Mouse (Mus musculus) liver, embryonic 13.5 days (tissue): ENCODE data around the gene Nhp2. TPM values are rescaled to one million over a fixed set of nuclear protein-coding genes. Genes with fewer than 3 reads are reported as not detected.
"Not testable (repeated sequence)": the region's sequence is repeated elsewhere in the genome, so short reads cannot be mapped to it uniquely, and the experiment has no call there.

Experiments
- ATAC-seq: fragments of 200-750 bp; cut with Nextera tagmentation; 2 replicates; pipeline ENCODE4 v1.8.0; 2017; ENCODE audit warnings: low read depth, mild to moderate bottlenecking, moderate number of reproducible peaks, moderate library complexity
- DNase-seq: peaks from one replicate; pipeline ENCODE4 v3.0.0; 2022
- H3K27ac ChIP-seq: fragments of 300-500 bp; sonication (generic); 2 replicates; pipeline ENCODE4 v1.5.1; 2015; ENCODE audit warnings: moderate library complexity, mild to moderate bottlenecking, inconsistent platforms
- H3K27me3 ChIP-seq: fragments of 300-500 bp; sonication (generic); 2 replicates; pipeline ENCODE4 v1.6.1; 2015; ENCODE audit warnings: mild to moderate bottlenecking, inconsistent platforms
- H3K36me3 ChIP-seq: fragments of 300-500 bp; sonication (generic); 2 replicates; pipeline ENCODE4 v1.6.1; 2015; ENCODE audit warnings: mild to moderate bottlenecking, inconsistent platforms
- H3K4me1 ChIP-seq: fragments of 300-500 bp; sonication (generic); replicated peaks from 2 replicates; pipeline ENCODE4 v1.6.1; 2015; ENCODE audit warnings: inconsistent platforms
- H3K4me2 ChIP-seq: fragments of 300-500 bp; sonication (generic); 2 replicates; pipeline ENCODE4 v1.6.1; 2015; ENCODE audit warnings: inconsistent platforms, mild to moderate bottlenecking, moderate library complexity
- H3K4me3 ChIP-seq: fragments of 300-500 bp; sonication (generic); replicated peaks from 2 replicates; pipeline ENCODE4 v1.5.1; 2015; ENCODE audit warnings: mild to moderate bottlenecking, inconsistent platforms
- H3K9ac ChIP-seq: fragments of 300-500 bp; sonication (generic); 2 replicates; pipeline ENCODE4 v1.6.1; 2015; ENCODE audit warnings: mild to moderate bottlenecking, inconsistent platforms
- H3K9me3 ChIP-seq: fragments of 300-500 bp; sonication (generic); replicated peaks from 2 replicates; pipeline ENCODE4 v1.6.1; 2016; ENCODE audit warnings: inconsistent platforms
- WGBS: fragments of 180-500 bp; shearing (Covaris S2); methylation state at CpG from one replicate; pipeline ENCODE4 v1.1.7; 2015; ENCODE audit not compliant: insufficient replicate concordance; 5-methylcytosine and 5-hydroxymethylcytosine counted together
- polyA plus RNA-seq: library from polyadenylated mRNA; unstranded; fragments of >200 nt; fragmentation: Nextera tagmentation; extraction: Ambion mirVana; gene quantifications from 2 replicates; pipeline ENCODE4 v1.2.1, GENCODE M21; 2015

Gene Nhp2
- polyA plus RNA-seq, 1 experiment from 2014 or later, result 203 TPM

DNA sequence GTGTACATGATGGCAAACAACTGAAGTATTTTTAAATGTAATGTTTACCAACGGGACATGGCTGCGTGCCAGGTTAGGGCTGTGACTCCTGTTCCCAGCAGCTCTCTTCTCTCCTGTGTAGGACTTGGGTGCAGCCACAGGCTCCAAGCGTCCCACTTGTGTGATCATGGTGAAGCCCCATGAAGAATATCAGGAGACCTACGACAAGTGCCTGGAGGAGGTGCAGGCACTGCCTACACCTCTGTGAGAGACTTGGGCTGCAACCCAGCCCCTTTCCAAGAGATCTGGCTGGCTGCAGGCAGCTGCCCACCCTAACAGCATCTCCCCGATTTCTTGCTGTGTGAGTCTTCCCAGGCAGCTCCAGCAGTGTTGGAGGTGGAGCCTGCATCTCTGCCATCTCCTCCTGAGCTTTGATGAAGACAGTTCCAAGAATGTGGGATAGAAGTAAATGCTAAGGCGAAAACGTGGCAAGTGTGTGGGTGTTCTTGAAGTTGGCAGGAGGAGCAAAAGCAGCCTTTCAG lies 3.5 kb downstream of the Nhp2 start:
- Histone ChIP-seq H3K4me2 (no peak overlapping the region), H3K9ac (no peak overlapping the region), H3K36me3 (peaks cover 65% of the 10 kb centered on the region), H3K9me3 (no peaks in the 10 kb centered on the region), H3K4me3 (no peak overlapping the region), H3K4me1 (peaks cover 69% of the 10 kb centered on the region), H3K27me3 (no peaks in the 10 kb centered on the region), H3K27ac (no peak overlapping the region)
- no peak for DNase-seq
- ATAC-seq, result no peak
- WGBS, result 78% methylated on average over 7 of the region's 7 CpGs

DNA sequence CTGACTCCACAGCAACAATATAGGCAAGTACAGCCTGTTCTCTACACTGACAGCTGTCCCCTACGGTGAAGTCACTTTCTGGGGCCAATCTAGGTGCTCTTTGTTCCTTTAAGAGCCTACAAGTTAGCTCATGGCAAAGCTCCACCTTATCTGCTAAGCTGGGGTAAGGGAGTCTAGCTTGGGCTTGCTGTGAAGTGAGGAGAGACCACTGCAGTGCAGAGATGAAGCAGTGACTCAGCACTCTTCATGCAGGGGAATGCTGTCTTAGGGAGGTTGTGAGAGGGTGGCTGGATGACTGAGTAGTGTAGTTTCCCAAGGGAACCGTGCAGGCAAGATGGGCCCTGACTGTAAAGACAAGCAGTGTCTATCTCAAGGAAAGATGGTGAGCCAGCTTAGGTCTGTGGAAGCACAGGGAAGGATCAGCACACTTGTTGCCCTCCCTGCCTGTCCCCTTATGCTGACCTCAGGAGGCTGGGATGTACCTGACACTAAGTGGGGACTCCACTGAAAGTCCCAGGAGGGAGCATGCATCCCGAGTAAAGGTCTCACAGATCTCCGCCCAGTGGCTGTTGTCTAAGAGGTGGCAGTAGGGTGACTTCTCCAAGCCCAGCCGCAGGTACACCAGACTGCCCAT lies 5.8 kb downstream of the Nhp2 start:
- Histone ChIP-seq H3K9ac (peak overlapping the region; percentile 29), H3K4me1 (peaks cover 61% of the 10 kb centered on the region), H3K27ac (peak overlapping the region; percentile 69), H3K27me3 (no peaks in the 10 kb centered on the region), H3K9me3 (no peaks in the 10 kb centered on the region), H3K36me3 (peaks cover 81% of the 10 kb centered on the region), H3K4me2 (no peak overlapping the region), H3K4me3 (no peak overlapping the region)
- DNase-seq (peak; percentile 47), ATAC-seq (peak; percentile 70)
- WGBS, result 58% methylated on average over 5 of the region's 5 CpGs

DNA sequence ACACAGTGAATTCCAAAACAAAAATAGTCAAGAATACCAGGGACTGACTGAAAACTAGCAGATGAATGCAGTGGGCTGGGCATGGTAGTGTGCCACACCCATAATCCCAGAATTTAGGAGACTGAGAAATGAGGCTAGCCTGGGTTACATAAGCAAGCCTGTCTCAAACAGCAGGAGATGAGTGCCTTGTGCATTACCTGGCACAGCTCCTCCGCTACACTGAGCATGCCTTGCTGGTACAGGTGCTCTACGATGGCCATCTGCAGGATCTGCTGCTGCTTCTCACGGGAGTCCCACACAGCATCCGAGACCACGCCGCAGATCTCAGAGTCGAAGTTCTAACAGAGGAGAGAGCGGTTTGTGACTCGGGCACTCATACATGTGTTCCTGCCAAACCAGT lies 7.9 kb downstream of the Nhp2 start:
- Histone ChIP-seq H3K4me1 (peaks cover 48% of the 10 kb centered on the region), H3K9me3 (no peaks in the 10 kb centered on the region), H3K36me3 (peaks cover 73% of the 10 kb centered on the region), H3K9ac (no peak overlapping the region), H3K4me2 (no peak overlapping the region), H3K27me3 (no peaks in the 10 kb centered on the region), H3K4me3 (no peak overlapping the region), H3K27ac (no peak overlapping the region)
- 84% methylated on average over 9 of the region's 9 CpGs for WGBS
- DNase-seq (no peak), ATAC-seq (no peak)

DNA sequence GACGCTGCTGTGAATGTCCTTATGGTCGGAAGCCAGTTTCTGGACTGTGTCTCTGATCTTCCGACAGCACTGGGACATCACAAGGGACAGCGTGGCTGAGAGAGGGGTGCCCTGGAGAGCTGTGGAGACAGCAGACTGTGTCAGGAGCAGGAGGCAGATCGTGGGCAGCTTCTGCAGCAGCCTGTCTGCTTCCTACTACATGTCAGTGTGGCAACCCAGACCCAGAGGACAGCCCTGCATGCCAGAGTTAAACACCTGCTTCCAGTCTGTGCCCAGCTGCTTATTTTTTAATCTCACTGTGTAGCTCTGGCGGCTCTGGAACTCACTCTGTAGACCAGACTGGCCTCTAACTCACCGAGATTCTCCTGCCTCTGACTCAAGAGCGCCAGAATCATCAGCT lies 8.4 kb downstream of the Nhp2 start:
- no peak overlapping the region for H3K9ac ChIP-seq
- no peaks in the 10 kb centered on the region for H3K27me3 ChIP-seq
- no peak overlapping the region for H3K4me2 ChIP-seq
- peaks cover 68% of the 10 kb centered on the region for H3K36me3 ChIP-seq
- peaks cover 49% of the 10 kb centered on the region for H3K4me1 ChIP-seq
- H3K27ac ChIP-seq, result no peak overlapping the region
- H3K4me3 ChIP-seq, result no peak overlapping the region
- H3K9me3 ChIP-seq, result no peaks in the 10 kb centered on the region
- 82% methylated on average over 8 of the region's 8 CpGs for WGBS
- DNase-seq (no peak), ATAC-seq (no peak)

DNA sequence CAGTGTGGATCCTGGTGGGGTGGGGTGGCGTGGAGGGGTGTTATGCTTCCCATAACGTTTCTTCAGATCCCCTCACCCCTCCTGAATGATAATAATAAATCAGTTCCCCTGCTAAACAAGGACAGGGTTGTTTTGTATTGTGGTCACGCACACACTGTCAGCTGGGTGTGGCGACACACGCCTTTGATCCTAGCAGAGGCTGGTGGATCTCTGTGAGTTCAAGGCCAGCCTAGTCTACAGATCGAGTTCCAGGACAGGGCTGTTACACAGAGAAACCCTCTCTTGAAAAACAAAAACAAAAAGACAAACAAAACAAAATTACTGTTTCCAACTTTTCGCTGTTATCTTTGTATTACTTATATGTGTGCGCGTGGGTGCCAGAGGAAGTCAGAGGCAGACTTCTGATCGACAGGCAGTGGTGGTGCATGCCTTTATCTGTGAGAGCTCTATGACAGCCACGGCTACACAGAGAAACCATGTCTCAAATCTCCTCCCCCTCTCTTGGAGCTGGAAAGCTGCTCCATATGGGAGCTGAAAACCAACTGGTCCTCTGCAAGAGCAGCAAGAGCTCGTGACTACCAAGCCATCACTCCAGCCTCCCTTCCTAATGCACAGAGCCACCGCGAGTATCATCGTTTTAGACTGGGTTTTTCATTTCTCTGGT lies 10.2 kb downstream of the Nhp2 start:
- Histone ChIP-seq H3K27ac (no peak overlapping the region), H3K27me3 (no peaks in the 10 kb centered on the region), H3K4me3 (no peak overlapping the region), H3K9ac (no peak overlapping the region), H3K36me3 (peaks cover 49% of the 10 kb centered on the region), H3K4me1 (peaks cover 51% of the 10 kb centered on the region), H3K4me2 (no peak overlapping the region), H3K9me3 (no peaks in the 10 kb centered on the region)
- 55% methylated on average over 15 of the region's 15 CpGs for WGBS
- no peak for ATAC-seq
- DNase-seq, result no peak

DNA sequence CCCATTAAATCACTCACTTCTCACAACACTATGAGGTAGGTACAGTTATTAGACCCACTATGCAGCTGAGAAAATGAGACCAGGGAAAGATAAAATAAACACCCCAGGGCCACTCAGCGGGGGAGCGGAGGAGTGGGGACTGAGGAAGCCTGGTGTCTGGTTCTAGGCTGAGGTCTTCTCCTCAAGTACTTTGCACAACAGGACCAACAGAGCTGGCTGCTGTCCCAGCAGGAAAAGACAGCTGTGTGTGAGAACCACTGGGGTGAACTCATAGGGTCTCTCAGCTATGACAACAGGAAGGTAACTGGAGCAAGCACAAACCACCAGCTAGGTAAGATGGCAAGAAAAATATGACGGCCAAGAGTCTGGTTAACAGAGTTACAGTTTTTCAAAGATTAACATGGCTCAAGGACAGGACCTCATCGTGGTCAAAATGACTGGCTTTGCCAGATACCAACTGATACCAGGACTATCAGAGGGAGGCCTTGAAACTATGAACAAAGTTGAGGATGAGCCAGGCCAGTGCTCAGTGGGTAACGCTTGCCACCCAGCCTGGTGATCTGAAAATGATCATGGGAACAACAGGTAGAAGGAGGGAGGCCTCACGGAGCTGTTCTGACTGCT lies 12.7 kb downstream of the Nhp2 start:
- DNase-seq (no peak), ATAC-seq (no peak)
- peaks cover 58% of the 10 kb centered on the region for H3K4me1 ChIP-seq
- H3K4me2 ChIP-seq, result no peak overlapping the region
- no peaks in the 10 kb centered on the region for H3K27me3 ChIP-seq
- no peak overlapping the region for H3K9ac ChIP-seq
- peak overlapping the region; percentile 32; the same call in 1 of the 2 replicates for H3K27ac ChIP-seq
- H3K36me3 ChIP-seq, result peaks cover 27% of the 10 kb centered on the region
- WGBS, result 60% methylated on average over 6 of the region's 6 CpGs
- H3K4me3 ChIP-seq, result no peak overlapping the region
- H3K9me3 ChIP-seq, result no peaks in the 10 kb centered on the region

DNA sequence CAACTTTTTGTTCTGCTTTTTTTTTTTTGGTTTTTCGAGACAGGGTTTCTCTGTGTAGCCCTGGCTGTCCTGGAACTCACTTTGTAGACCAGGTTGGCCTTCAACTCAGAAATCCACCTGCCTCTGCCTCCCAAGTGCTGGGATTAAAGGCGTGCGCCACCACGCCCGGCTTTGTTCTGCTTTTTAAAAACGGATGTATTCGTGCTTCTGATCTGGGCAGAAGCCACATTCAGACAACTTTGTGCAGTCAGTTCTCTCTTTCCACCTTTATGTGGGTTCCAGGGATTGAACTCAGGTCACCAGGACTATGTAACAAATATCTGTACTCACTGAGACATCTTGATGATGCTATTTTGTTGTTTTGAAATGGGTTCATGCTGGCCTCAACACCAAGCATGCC lies 13.7 kb downstream of the Nhp2 start:
- DNase-seq, H3K9ac ChIP-seq, H3K27me3 ChIP-seq, H3K4me2 ChIP-seq, ATAC-seq, H3K4me3 ChIP-seq, H3K27ac ChIP-seq, H3K9me3 ChIP-seq: not testable (repeated sequence)
- Histone ChIP-seq H3K36me3 (peaks cover 17% of the 10 kb centered on the region), H3K4me1 (peaks cover 67% of the 10 kb centered on the region)
- WGBS, result 66% methylated on average over 7 of the region's 7 CpGs

DNA sequence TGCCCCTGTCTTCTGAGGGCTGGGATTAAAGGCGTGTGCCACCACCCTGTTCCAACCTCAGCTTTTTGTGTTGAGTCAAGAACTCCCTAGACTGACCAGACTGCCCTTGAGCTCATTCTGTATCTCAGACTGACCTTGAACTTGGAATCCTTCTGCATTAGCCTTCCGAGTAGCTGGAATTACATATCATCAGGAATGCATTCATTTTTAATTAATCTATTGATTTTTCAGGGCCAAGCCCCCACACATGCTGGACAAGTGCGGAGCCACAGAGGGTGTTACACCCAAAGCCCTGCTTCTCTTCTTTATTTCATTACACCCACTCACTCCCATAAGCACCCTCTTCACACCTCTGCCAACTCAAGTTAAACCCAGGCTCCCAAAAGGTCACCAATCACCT lies 14.2 kb downstream of the Nhp2 start:
- Histone ChIP-seq H3K27ac (peak overlapping the region; percentile 91), H3K4me2 (no peak overlapping the region), H3K4me1 (peaks cover 71% of the 10 kb centered on the region)

DNA sequence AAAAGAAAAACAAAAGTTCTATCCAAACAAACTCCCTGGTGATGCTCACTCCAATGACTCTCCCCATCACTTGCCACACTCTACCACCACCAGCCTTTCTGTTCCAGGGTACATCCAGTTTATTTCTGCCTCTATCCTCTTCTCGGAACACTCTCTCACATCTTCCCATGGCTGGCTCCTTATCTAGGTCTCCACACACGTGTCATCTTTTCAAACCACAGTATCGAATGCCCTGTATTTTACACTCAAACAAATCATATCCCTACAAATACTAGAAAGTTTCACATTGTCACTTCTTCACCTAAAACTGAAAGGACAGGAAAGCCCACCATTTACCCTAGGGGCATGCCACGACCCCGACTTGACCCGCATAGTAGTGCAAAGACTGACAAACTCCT lies 15.6 kb downstream of the Nhp2 start:
- H3K9ac ChIP-seq, result peak overlapping the region; percentile 85
- no peak for DNase-seq
- no peaks in the 10 kb centered on the region for H3K9me3 ChIP-seq
- H3K27me3 ChIP-seq, result 0 out of 2 replicates have a peak, but pooled peaks cover 2% of the 10 kb centered on the region
- H3K4me3 ChIP-seq, result peak overlapping the region; percentile 82
- H3K4me2 ChIP-seq, result peak overlapping the region; percentile 86
- peak overlapping the region; percentile 91 for H3K27ac ChIP-seq
- H3K4me1 ChIP-seq, result peaks cover 64% of the 10 kb centered on the region
- peaks cover 3% of the 10 kb centered on the region; the same call in 1 of the 2 replicates for H3K36me3 ChIP-seq
- peak; percentile 37 for ATAC-seq
- WGBS, result 2% methylated on average over 6 of the region's 6 CpGs

More for the DNA sequence above, 14.2 kb downstream of the Nhp2 start:
- 90% methylated on average over 3 of the region's 3 CpGs for WGBS
- Histone ChIP-seq H3K27me3 (0 out of 2 replicates have a peak, but pooled peaks cover 2% of the 10 kb centered on the region), H3K36me3 (peaks cover 12% of the 10 kb centered on the region), H3K4me3 (no peak overlapping the region), H3K9ac (peak overlapping the region; percentile 24; the same call in 1 of the 2 replicates), H3K9me3 (no peaks in the 10 kb centered on the region)
- DNase-seq (no peak), ATAC-seq (no peak)

DNA sequence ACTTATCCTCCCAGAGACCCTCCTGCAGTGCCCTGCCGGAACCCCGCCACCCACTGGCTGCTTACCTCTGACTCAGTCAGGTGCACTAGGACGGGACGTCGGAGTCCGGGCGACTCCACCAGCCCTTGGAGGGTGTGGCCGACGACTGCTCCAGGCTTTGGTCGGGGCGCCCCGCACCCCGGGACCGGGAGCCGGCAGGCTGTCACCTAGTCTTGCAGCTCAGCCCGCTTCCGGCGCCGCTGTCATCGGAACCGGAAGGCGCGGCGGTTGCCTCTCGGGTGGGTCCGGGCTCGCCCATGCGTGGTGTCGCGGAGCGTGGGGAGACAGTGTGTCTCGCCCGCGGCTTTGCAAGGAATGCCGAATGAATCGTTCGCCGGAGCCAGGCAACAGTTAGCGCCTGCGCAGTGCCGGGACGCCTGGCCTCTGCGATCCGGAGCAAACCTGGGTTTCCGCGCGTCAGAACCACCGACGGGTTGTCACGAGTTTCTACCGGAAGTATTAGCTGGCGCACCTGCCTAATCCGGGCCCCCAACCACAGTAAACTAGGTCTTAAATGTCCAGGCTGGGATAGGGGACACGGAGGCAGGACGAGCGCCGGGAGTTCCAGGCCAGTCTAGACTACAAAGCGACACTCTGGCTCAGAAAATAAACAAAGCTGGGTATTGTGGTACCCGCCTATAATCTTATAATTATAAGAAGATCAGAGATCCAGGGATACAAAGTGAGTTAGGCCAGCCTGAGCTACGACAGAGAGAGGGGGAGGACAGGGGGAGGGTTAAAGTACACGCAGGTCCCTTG lies 16.2 kb downstream of the Nhp2 start, which contains the start of gene Rmnd5b:
TSS of gene Rmnd5b (minus strand) at position 372 of the 798 bp plus-strand sequence.
- 0 out of 2 replicates have a peak, but pooled peaks cover 2% of the 10 kb centered on the region for H3K27me3 ChIP-seq
- H3K9me3 ChIP-seq, result no peaks in the 10 kb centered on the region
- peaks cover 61% of the 10 kb centered on the region for H3K4me1 ChIP-seq
- ATAC-seq (peak; percentile 84), DNase-seq (peak; percentile 80)
- under 1% methylated on average over 61 of the region's 61 CpGs for WGBS
- peaks cover 1% of the 10 kb centered on the region; the same call in 1 of the 2 replicates for H3K36me3 ChIP-seq
- H3K4me3 ChIP-seq, result peak within 1 kb of the TSS; percentile 82
- H3K27ac ChIP-seq, result peak within 1 kb of the TSS; percentile 91
- H3K4me2 ChIP-seq, result peak within 1 kb of the TSS; percentile 86
- peak within 1 kb of the TSS; percentile 85 for H3K9ac ChIP-seq
